Mouse (Mus musculus) cerebellum, adult 2 months (tissue): ENCODE data around the gene Med13.

Experiments
- CTCF ChIP-seq: fragments of 200-500 bp; IDR thresholded peaks from 2 replicates; pipeline ENCODE4 v1.5.1; 2011; ENCODE audit warnings: low read depth, mild to moderate bottlenecking, control low read depth, low read length, moderate library complexity, borderline replicate concordance; ENCODE audit not compliant: insufficient read depth
- POLR2A ChIP-seq: fragments of 200-500 bp; IDR thresholded peaks from 2 replicates; pipeline ENCODE4 v1.6.1; 2011; ENCODE audit warnings: low read length, control low read depth, borderline replicate concordance; ENCODE audit not compliant: insufficient read depth

GRCm38 (mm10) chr11:86257054-86257453 lies 100.3 kb downstream of the Med13 start:
- TF ChIP-seq POLR2A = no peak
- TF ChIP-seq CTCF = no peak
